ENCODE assay signal across 8 mouse cellular contexts in genomic region chr2:26566221-26566620, GRCm38 (mm10). TPM values are rescaled to one million over a fixed set of nuclear protein-coding genes. Genes with fewer than 3 reads are reported as not detected.
DNase-seq lines count a peak whose midpoint lies in the region; ATAC-seq and TF ChIP-seq lines count a peak whose summit lies in the region.

No protein-coding gene starts in this region.

- peak; percentile 51 to 64 for DNase-seq in layer of hippocampus, postnatal 10 days (ENCODE audit: low spot score in 2 of 2)
- no peak for DNase-seq in layer of hippocampus, adult 9-10 months (ENCODE audit: low spot score)
- peak; percentile 60 for DNase-seq in Muller cell, postnatal 12 days (ENCODE audit: inconsistent ontology term)
- DNase-seq in lung, postnatal 0 days (ENCODE audit: low spot score) = peak; percentile 79
- peak; percentile 46 for DNase-seq in retina, postnatal 7 days (ENCODE audit: low read depth, low spot score)
- DNase-seq in urinary bladder, postnatal 10 days (ENCODE audit: low spot score) = no peak

- peak; percentile 59 for ATAC-seq in hindbrain, embryonic 12.5 days (ENCODE audit: low FRiP score)
- peak; percentile 69 for ATAC-seq in lung, postnatal 0 days

- H3K4me3 ChIP-seq in cortical plate, adult 2 months (ENCODE audit: insufficient read depth, low read length) = no peak overlapping the region
- H3K4me3 ChIP-seq in hindbrain, embryonic 12.5 days = no peak overlapping the region
- no peak overlapping the region for H3K4me3 ChIP-seq in lung, postnatal 0 days (ENCODE audit: low read depth, low read length)

- H3K27ac ChIP-seq in cortical plate, adult 2 months (ENCODE audit: insufficient read depth, low read length) = no peak overlapping the region
- no peak overlapping the region for H3K27ac ChIP-seq in hindbrain, embryonic 12.5 days
- H3K27ac ChIP-seq in lung, postnatal 0 days (ENCODE audit: low read length) = no peak overlapping the region

- WGBS in hindbrain, embryonic 12.5 days = 18% methylated on average over 4 of the region's 4 CpGs
- 11% methylated on average over 4 of the region's 4 CpGs for WGBS in lung, postnatal 0 days

- no peak overlapping the region for H3K9ac ChIP-seq in hindbrain, embryonic 12.5 days
- H3K9ac ChIP-seq in lung, postnatal 0 days (replicated peaks; ENCODE audit: low read depth) = no peak overlapping the region

- no peak for TF ChIP-seq POLR2A in cortical plate, adult 2 months (IDR thresholded peaks at IDR 0.05; ENCODE audit: extremely low read depth, insufficient read depth, low read length)

- H3K4me1 ChIP-seq in cortical plate, adult 2 months (ENCODE audit: control insufficient read depth, insufficient read depth, low read length) = no peaks in the 10 kb centered on the region
- peaks cover 8% of the 10 kb centered on the region for H3K4me1 ChIP-seq in hindbrain, embryonic 12.5 days
- H3K4me1 ChIP-seq in lung, postnatal 0 days (ENCODE audit: insufficient read depth, low read depth, low read length) = peaks cover 12% of the 10 kb centered on the region; the same call in 1 of the 2 replicates

- peak; percentile 60 for TF ChIP-seq CTCF in cortical plate, adult 2 months (IDR thresholded peaks at IDR 0.05; ENCODE audit: extremely low read depth, insufficient read depth, low read length)
- peak; percentile 84 for TF ChIP-seq CTCF in lung, postnatal 0 days (IDR thresholded peaks at IDR 0.05)

- H3K4me2 ChIP-seq in hindbrain, embryonic 12.5 days (replicated peaks) = no peak overlapping the region
- H3K4me2 ChIP-seq in lung, postnatal 0 days (replicated peaks; ENCODE audit: low read depth, low read length) = no peak overlapping the region

- no peaks in the 10 kb centered on the region for H3K27me3 ChIP-seq in hindbrain, embryonic 12.5 days
- no peaks in the 10 kb centered on the region for H3K27me3 ChIP-seq in lung, postnatal 0 days (replicated peaks; ENCODE audit: insufficient read depth, low read length)

- H3K36me3 ChIP-seq in hindbrain, embryonic 12.5 days = no peaks in the 10 kb centered on the region
- H3K36me3 ChIP-seq in lung, postnatal 0 days (ENCODE audit: insufficient read depth, low read length) = no peaks in the 10 kb centered on the region

- no peaks in the 10 kb centered on the region for H3K9me3 ChIP-seq in hindbrain, embryonic 12.5 days (replicated peaks)
- H3K9me3 ChIP-seq in lung, postnatal 0 days (ENCODE audit: low read length) = no peaks in the 10 kb centered on the region

- TF ChIP-seq EP300 in lung, postnatal 0 days (IDR thresholded peaks at IDR 0.05) = no peak

RNA-seq across cellular contexts. Expression of gene Egfl7, which starts 13.6 kb away (rescaled TPM):
- total RNA-seq in layer of hippocampus, postnatal 10 days (2021) = 100 to 1,000 TPM in 1 of 2 experiments, 10 to 100 TPM in 1; 82.2 to 102 TPM
- 137 and 145 TPM in 2 replicates for polyA plus RNA-seq in cortical plate, adult 2 months (2012; rRNA removed)
- 61.4 and 72.1 TPM in 2 replicates for polyA plus RNA-seq in hindbrain, embryonic 12.5 days (2016; fragmentation: Nextera tagmentation; extraction: Ambion mirVana)
- 412 and 467 TPM in 2 replicates for polyA plus RNA-seq in lung, postnatal 0 days (2015; fragmentation: Nextera tagmentation; extraction: Ambion mirVana)

RNA-seq across cellular contexts. Expression of gene Gm20532, which starts 20.2 kb away (rescaled TPM):
- not detected for total RNA-seq in layer of hippocampus, postnatal 10 days (2021)
- polyA plus RNA-seq in cortical plate, adult 2 months (2012; rRNA removed) = not detected in 2 replicates
- not detected in 2 replicates for polyA plus RNA-seq in hindbrain, embryonic 12.5 days (2016; fragmentation: Nextera tagmentation; extraction: Ambion mirVana)
- polyA plus RNA-seq in lung, postnatal 0 days (2015; fragmentation: Nextera tagmentation; extraction: Ambion mirVana) = not detected in 2 replicates

RNA-seq across cellular contexts. Expression of gene Agpat2, which starts 38.0 kb away (rescaled TPM):
- total RNA-seq in layer of hippocampus, postnatal 10 days (2021) = 1 to 10 TPM; 2.1 to 2.5 TPM
- 2.3 TPM in 2 replicates for polyA plus RNA-seq in cortical plate, adult 2 months (2012; rRNA removed)
- polyA plus RNA-seq in hindbrain, embryonic 12.5 days (2016; fragmentation: Nextera tagmentation; extraction: Ambion mirVana) = 11.7 and 13.1 TPM in 2 replicates
- 59.5 and 72.8 TPM in 2 replicates for polyA plus RNA-seq in lung, postnatal 0 days (2015; fragmentation: Nextera tagmentation; extraction: Ambion mirVana)

RNA-seq across cellular contexts. Expression of gene Notch1, which starts 49.8 kb away (rescaled TPM):
- total RNA-seq in layer of hippocampus, postnatal 10 days (2021) = 10 to 100 TPM; 43.9 to 46.7 TPM
- polyA plus RNA-seq in cortical plate, adult 2 months (2012; rRNA removed) = 10.9 and 11.1 TPM in 2 replicates
- 38.0 and 41.0 TPM in 2 replicates for polyA plus RNA-seq in hindbrain, embryonic 12.5 days (2016; fragmentation: Nextera tagmentation; extraction: Ambion mirVana)
- polyA plus RNA-seq in lung, postnatal 0 days (2015; fragmentation: Nextera tagmentation; extraction: Ambion mirVana) = 11.8 and 14.7 TPM in 2 replicates

Comparison
In these comparisons a context has a peak if more than half of its experiments do, and no peak if none do; other contexts are left out.
1. DNase-seq: peak in layer of hippocampus, postnatal 10 days (2 of 2), Muller cell, postnatal 12 days (single experiment), lung, postnatal 0 days (single experiment) and retina, postnatal 7 days (single experiment); none in layer of hippocampus, adult 9-10 months (single experiment) and urinary bladder, postnatal 10 days (single experiment).